Mouse (Mus musculus) C2C12 (cell line): ENCODE measurements around the gene Stxbp5l.

ENCODE experiments used
- CEBPB ChIP-seq: IDR thresholded peaks from one replicate; pipeline ENCODE4 v1.6.1; 2011; ENCODE audit warnings: low read depth, mild to moderate bottlenecking, control low read depth, moderate library complexity
- CTCF ChIP-seq: IDR thresholded peaks from one replicate; pipeline ENCODE4 v1.5.1; 2011; ENCODE audit not compliant: control insufficient read depth, insufficient read depth, insufficient read length
- FOSL1 ChIP-seq: IDR thresholded peaks from one replicate; pipeline ENCODE4 v1.8.0; 2011; ENCODE audit warnings: mild to moderate bottlenecking, low read length; ENCODE audit not compliant: poor library complexity, insufficient read depth, severe bottlenecking
- MAX ChIP-seq: IDR thresholded peaks from one replicate; pipeline ENCODE4 v1.6.1; 2011; ENCODE audit warnings: mild to moderate bottlenecking, control low read depth
- MYOD1 ChIP-seq: IDR thresholded peaks from one replicate; pipeline ENCODE4 v1.6.1; 2011; ENCODE audit warnings: low read depth; ENCODE audit not compliant: control insufficient read depth, insufficient read length
- MYOG ChIP-seq: IDR thresholded peaks from one replicate; pipeline ENCODE4 v1.6.1; 2011; ENCODE audit not compliant: control insufficient read depth, insufficient read length; ENCODE audit errors: extremely low read depth
- USF1 ChIP-seq: IDR thresholded peaks from one replicate; pipeline ENCODE4 v1.6.1; 2011; ENCODE audit warnings: low read depth, mild to moderate bottlenecking, control low read depth, moderate library complexity

GRCm38 (mm10) chr16:37338177-37338576, 46.6 kb downstream of the Stxbp5l start:
- no peak for TF ChIP-seq CTCF
- no peak for TF ChIP-seq MYOD1
- TF ChIP-seq MAX = no peak
- TF ChIP-seq MYOG = no peak
- TF ChIP-seq FOSL1 = no peak
- no peak for TF ChIP-seq USF1
- no peak for TF ChIP-seq CEBPB
